ENCODE assay signal across 22 mouse cellular contexts in the genomic region with DNA sequence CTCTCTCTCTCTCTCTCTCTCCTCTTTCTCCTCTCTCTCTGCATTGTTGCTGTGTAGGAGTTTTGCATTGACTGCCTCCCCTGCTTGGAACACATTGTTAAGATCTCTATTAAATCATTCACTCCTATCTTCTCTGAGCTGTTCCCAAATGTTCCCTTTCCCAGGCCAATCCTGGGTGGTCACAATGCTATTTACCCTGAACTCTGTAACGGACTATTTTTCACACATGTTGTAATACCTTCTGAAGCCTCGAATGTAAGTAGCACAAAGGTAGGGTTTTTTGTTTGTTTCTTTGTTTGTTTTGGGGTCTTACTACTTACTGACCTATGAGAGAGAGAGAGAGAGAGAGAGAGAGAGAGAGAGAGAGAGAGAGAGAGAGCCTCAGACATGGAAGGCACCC. TPM values are rescaled to one million over a fixed set of nuclear protein-coding genes. Genes with fewer than 3 reads are reported as not detected.
DNase-seq lines count a peak whose midpoint lies in the region; ATAC-seq and TF ChIP-seq lines count a peak whose summit lies in the region.
"Had no signal": no experiment of that assay in that cellular context is flagged by ENCODE, and none has a peak within 500 bp of the region (broad histone marks: within the 10 kb centered on the region; RNA-seq: fewer than 3 reads in every experiment).

No protein-coding gene starts in this region.

- no peaks in the 10 kb centered on the region for H3K36me3 ChIP-seq in forebrain, embryonic 15.5 days
- no peaks in the 10 kb centered on the region for H3K36me3 ChIP-seq in midbrain, embryonic 12.5 days
- H3K36me3 ChIP-seq: embryonic facial prominence, embryonic 12.5 days; intestine, embryonic 15.5 days; kidney, embryonic 15.5 days; limb, embryonic 15.5 days; liver, embryonic 15.5 days had no signal

- no peak for TF ChIP-seq CTCF in layer of hippocampus, adult 2 months (conservative IDR thresholded peaks at IDR 0.05)
- no peak for TF ChIP-seq CTCF in brain, embryonic 14.5 days (IDR thresholded peaks at IDR 0.05; ENCODE audit: borderline replicate concordance, extremely low read depth, insufficient read depth, insufficient read length)

- DNase-seq in layer of hippocampus, adult 2 months (ENCODE audit: low spot score in 2 of 2): no peak
- no peak for DNase-seq in layer of hippocampus, postnatal 10 days (ENCODE audit: low spot score in 2 of 2)
- peak; percentile 25 for DNase-seq in brain, embryonic 14.5 days (ENCODE audit: low read depth)
- DNase-seq in cerebellum, adult 9-10 months: no peak
- no peak for DNase-seq in urinary bladder, postnatal 36 days (ENCODE audit: low spot score in 2 of 2)
- no peak for DNase-seq in heart, postnatal 14 days
- DNase-seq: cerebellum, adult 2 months; gastrocnemius, postnatal 25 days; heart, adult 2 months; heart, postnatal 4 days; kidney, postnatal 4 days; right cerebral cortex, postnatal 14 days had no signal

- peak overlapping the region; percentile 20; the same call in 1 of the 2 replicates for H3K27ac ChIP-seq in layer of hippocampus, adult 2 months
- peak overlapping the region; percentile 95 for H3K27ac ChIP-seq in forebrain, embryonic 15.5 days (replicated peaks)
- H3K27ac ChIP-seq in midbrain, embryonic 12.5 days (replicated peaks): peak overlapping the region; percentile 97
- H3K27ac ChIP-seq: embryonic facial prominence, embryonic 12.5 days; heart, adult 2 months; intestine, embryonic 15.5 days; kidney, embryonic 15.5 days; limb, embryonic 15.5 days; liver, embryonic 15.5 days had no signal

- peaks cover 44% of the 10 kb centered on the region for H3K4me1 ChIP-seq in forebrain, embryonic 15.5 days
- peaks cover 48% of the 10 kb centered on the region for H3K4me1 ChIP-seq in midbrain, embryonic 12.5 days
- H3K4me1 ChIP-seq: embryonic facial prominence, embryonic 12.5 days; intestine, embryonic 15.5 days had no signal

- TF ChIP-seq POLR2A in brain, embryonic 14.5 days (IDR thresholded peaks at IDR 0.05; ENCODE audit: borderline replicate concordance, extremely low read depth, insufficient read depth, insufficient read length, poor library complexity, severe bottlenecking): no peak

- no peak for ATAC-seq in forebrain, embryonic 15.5 days (replicated peaks)
- no peak for ATAC-seq in midbrain, embryonic 12.5 days (ENCODE audit: low FRiP score, low read depth)
- ATAC-seq: intestine, embryonic 15.5 days; lung, postnatal 0 days had no signal

- H3K27me3 ChIP-seq in forebrain, embryonic 15.5 days: no peaks in the 10 kb centered on the region
- H3K27me3 ChIP-seq in midbrain, embryonic 12.5 days: peaks cover 18% of the 10 kb centered on the region; the same call in 1 of the 2 replicates
- H3K27me3 ChIP-seq: CH12.LX; intestine, embryonic 15.5 days had no signal

- 13% methylated on average over 2 of the region's 2 CpGs for WGBS in forebrain, embryonic 15.5 days
- WGBS in midbrain, embryonic 12.5 days: 49% methylated on average over 2 of the region's 2 CpGs

- no peak overlapping the region for H3K4me2 ChIP-seq in forebrain, embryonic 15.5 days (replicated peaks)
- H3K4me2 ChIP-seq in midbrain, embryonic 12.5 days (replicated peaks): no peak overlapping the region
- H3K4me2 ChIP-seq: embryonic facial prominence, embryonic 12.5 days; intestine, embryonic 15.5 days; kidney, embryonic 15.5 days; limb, embryonic 15.5 days; liver, embryonic 15.5 days had no signal

- no peak overlapping the region for H3K4me3 ChIP-seq in layer of hippocampus, adult 2 months
- H3K4me3 ChIP-seq in forebrain, embryonic 15.5 days: no peak overlapping the region
- H3K4me3 ChIP-seq in midbrain, embryonic 12.5 days: no peak overlapping the region
- H3K4me3 ChIP-seq: embryonic facial prominence, embryonic 12.5 days; erythroblast, embryonic 14.5 days; heart, adult 2 months; intestine, embryonic 15.5 days; kidney, embryonic 15.5 days; limb, embryonic 15.5 days; liver, embryonic 15.5 days had no signal

- no peaks in the 10 kb centered on the region for H3K9me3 ChIP-seq in forebrain, embryonic 15.5 days
- no peaks in the 10 kb centered on the region for H3K9me3 ChIP-seq in midbrain, embryonic 12.5 days
- H3K9me3 ChIP-seq: embryonic facial prominence, embryonic 12.5 days; intestine, embryonic 15.5 days; kidney, embryonic 15.5 days; limb, embryonic 15.5 days; liver, embryonic 15.5 days had no signal

- H3K9ac ChIP-seq in forebrain, embryonic 15.5 days (replicated peaks): no peak overlapping the region
- H3K9ac ChIP-seq in midbrain, embryonic 12.5 days (replicated peaks): no peak overlapping the region; the same call in 1 of the 2 replicates
- H3K9ac ChIP-seq: embryonic facial prominence, embryonic 12.5 days; intestine, embryonic 15.5 days; kidney, embryonic 15.5 days; limb, embryonic 15.5 days; liver, embryonic 15.5 days had no signal

- intact Hi-C loops in heart, postnatal 14 days (cut with DNase I): loop anchor here (5.0 kb wide), 2 partner anchors 87 to 492 kb away; no protein-coding TSS in a partner anchor

RNA-seq across cellular contexts. Expression of gene Parp11, which starts 2.2 kb away (rescaled TPM):
- total RNA-seq in layer of hippocampus, adult 2 months (2021): 10 to 100 TPM; 35.4 to 35.8 TPM
- total RNA-seq in layer of hippocampus, postnatal 10 days (2021): 10 to 100 TPM; 44.7 to 46.0 TPM
- 86.1 and 86.6 TPM in 2 replicates for polyA plus RNA-seq in brain, embryonic 14.5 days (2012; rRNA removed)
- 80.1 and 82.1 TPM in 2 replicates for polyA plus RNA-seq in forebrain, embryonic 15.5 days (2015; fragmentation: Nextera tagmentation; extraction: Ambion mirVana)
- 71.8 and 72.0 TPM in 2 replicates for polyA plus RNA-seq in midbrain, embryonic 12.5 days (2016; fragmentation: Nextera tagmentation; extraction: Ambion mirVana)
- total RNA-seq in heart, postnatal 14 days (2021): 10 to 100 TPM in 1 of 2 experiments, 1 to 10 TPM in 1; 7.7 to 10.7 TPM

Comparison
In these comparisons a context has a peak if more than half of its experiments do, and no peak if none do; other contexts are left out.
1. H3K27ac ChIP-seq: peak in every context shown above with its lines; median percentile 97 in midbrain, embryonic 12.5 days; 95 in forebrain, embryonic 15.5 days; 20 in layer of hippocampus, adult 2 months.